Mouse (Mus musculus): ENCODE data around the gene Trpc3. TPM values are rescaled to one million over a fixed set of nuclear protein-coding genes. Genes with fewer than 3 reads are reported as not detected.
"Not testable (repeated sequence)": the region's sequence is repeated elsewhere in the genome, so short reads cannot be mapped to it uniquely, and the experiment has no call there.

Trpc3 gene
- total RNA-seq, 2 experiments from 2014 or later = 3.1 to 4.7 TPM

- DNase-seq = not testable (repeated sequence)
These were observed 90.2 kb downstream of the Trpc3 start for GRCm38 (mm10) chr3:36599773-36600172.

DNA sequence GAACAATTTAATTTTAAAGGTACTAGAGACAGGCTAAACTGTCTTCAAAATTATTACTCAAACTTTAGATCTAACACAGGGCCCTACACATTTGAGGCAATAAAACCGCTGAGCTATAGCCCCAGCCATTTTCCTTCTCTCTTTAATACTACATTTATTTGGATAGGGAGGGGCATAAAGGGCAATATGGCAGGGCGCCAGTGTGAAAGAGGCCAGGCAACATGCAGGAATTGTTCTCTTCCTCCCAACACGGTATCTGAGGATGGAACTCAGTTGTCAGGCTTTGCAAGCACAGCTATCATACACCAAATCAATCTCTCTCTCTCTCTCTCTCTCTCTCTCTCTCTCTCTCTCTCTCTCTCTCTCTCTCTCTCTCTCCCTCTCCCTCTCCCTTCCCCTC lies 91.2 kb downstream of the Trpc3 start:
- DNase-seq = no peak

DNA sequence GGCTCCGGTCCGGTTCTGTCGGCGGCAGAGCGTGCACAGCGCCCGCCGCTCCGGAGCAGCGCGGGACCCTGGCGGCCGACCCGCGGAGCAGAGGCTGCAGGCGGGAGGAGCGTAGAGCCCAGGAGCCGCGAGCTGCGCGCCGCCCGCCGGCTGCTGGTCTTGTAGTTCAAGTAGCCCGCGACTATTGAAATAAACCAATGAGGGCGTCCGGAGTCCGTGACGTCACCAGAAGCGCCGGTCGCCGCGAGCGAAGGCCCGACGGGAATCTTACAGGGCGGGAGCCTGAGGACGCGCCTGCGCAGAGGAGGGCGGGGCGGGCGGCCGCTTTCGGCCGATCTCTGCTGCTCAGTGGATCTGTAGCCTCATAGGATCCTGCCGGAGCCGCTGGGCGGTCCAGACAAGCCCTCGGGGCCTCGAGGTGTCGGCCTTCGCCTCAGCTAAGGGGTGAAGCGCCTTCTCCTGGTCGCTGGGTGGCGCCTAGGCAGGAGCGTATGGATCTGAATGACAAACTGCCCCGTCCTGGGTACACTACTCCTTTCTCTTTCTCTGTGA lies 118.1 kb downstream of the Trpc3 start, which contains the start of gene Ccna2:
Gene Ccna2 (minus strand): TSS at position 324 of the 552 bp plus-strand sequence.
- peak; percentile 99 for DNase-seq

DNA sequence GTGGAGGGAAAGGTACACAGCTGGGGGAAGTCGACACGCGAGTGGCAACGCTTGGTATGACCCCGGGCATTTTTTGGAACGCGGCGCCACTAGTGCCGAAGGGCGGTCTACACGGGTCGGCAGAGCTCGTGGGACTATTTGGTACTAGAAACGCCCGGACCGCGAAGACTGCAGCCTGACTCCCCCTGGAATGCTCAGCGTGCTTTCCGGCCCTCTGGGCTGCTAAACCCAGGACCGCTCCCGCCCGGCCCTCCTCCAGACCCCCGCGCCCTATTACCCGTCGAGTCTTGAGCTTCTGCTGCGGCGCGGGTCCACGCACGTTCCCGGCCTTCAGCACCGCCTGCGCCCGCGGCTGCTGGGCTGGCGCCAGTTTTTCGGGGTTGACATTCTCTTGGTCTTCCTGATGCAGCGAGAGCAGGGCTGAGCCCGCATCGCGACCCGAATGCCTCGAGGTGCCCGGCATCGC lies 118.6 kb downstream of the Trpc3 start:
- no peak for DNase-seq

Other genes starting within 250 kb of the Trpc3 start
- gene Anxa5, start 214.3 kb downstream of the Trpc3 start, total RNA-seq (2021) = 100 to 1,000 TPM; 410 to 415 TPM
- gene 1810062G17Rik, start 214.2 kb downstream of the Trpc3 start, total RNA-seq (2021) = 1 to 10 TPM; 2.6 to 2.7 TPM
- under 1 TPM; 0.09 to 0.70 TPM for gene Gm11549, start 168.4 kb downstream of the Trpc3 start, total RNA-seq (2021)
- gene Exosc9, start 137.6 kb downstream of the Trpc3 start, total RNA-seq (2021) = 10 to 100 TPM; 31.4 to 32.1 TPM
- gene Ccna2, start 118.0 kb downstream of the Trpc3 start, total RNA-seq (2021) = 10 to 100 TPM; 30.3 to 33.2 TPM
- 10 to 100 TPM in 1 of 2 experiments, 1 to 10 TPM in 1; 8.5 to 11.4 TPM for gene Bbs7, start 76.7 kb downstream of the Trpc3 start, total RNA-seq (2021)
- gene 4932438A13Rik, start 172.9 kb upstream of the Trpc3 start, total RNA-seq (2021) = 10 to 100 TPM; 46.3 to 55.4 TPM